Mouse (Mus musculus) macrophage (primary cell): ENCODE measurements around the gene 2700081O15Rik. TPM values are rescaled to one million over a fixed set of nuclear protein-coding genes. Genes with fewer than 3 reads are reported as not detected.

Experiments
- polyA plus RNA-seq: library from polyadenylated mRNA; stranded (reverse); fragments of 250-400 nt; gene quantifications from 3 replicates; pipeline ENCODE4 v1.2.4, GENCODE M21; 2018; ENCODE audit warnings: inconsistent platforms

Gene 2700081O15Rik
- polyA plus RNA-seq, 1 experiment from 2014 or later: 1.2 TPM

Other genes starting within 250 kb of the 2700081O15Rik start
- 63.3 to 78.4 TPM (median 68.3 TPM) in 3 replicates for gene Otub1, start 211.3 kb upstream of the 2700081O15Rik start, polyA plus RNA-seq
- gene Cox8a, start 200.0 kb upstream of the 2700081O15Rik start, polyA plus RNA-seq: 220 to 440 TPM (median 391 TPM) in 3 replicates
- gene Naa40, start 176.4 kb upstream of the 2700081O15Rik start, polyA plus RNA-seq: 17.5 to 29.1 TPM (median 25.8 TPM) in 3 replicates
- gene Rcor2, start 150.3 kb upstream of the 2700081O15Rik start, polyA plus RNA-seq: 0.52 to 0.81 TPM (median 0.66 TPM) in 3 replicates
- 28.6 to 40.1 TPM (median 35.7 TPM) in 3 replicates for gene Mark2, start 75.8 kb upstream of the 2700081O15Rik start, polyA plus RNA-seq
- 5.7 to 8.2 TPM (median 6.0 TPM) in 3 replicates for gene Spindoc, start 34.6 kb upstream of the 2700081O15Rik start, polyA plus RNA-seq
- 188 to 302 TPM (median 240 TPM) in 3 replicates for gene Rtn3, start 65.7 kb downstream of the 2700081O15Rik start, polyA plus RNA-seq
- 30.6 to 48.9 TPM (median 46.4 TPM) in 3 replicates for gene Atl3, start 76.4 kb downstream of the 2700081O15Rik start, polyA plus RNA-seq
- gene Pla2g16, start 139.8 kb downstream of the 2700081O15Rik start, polyA plus RNA-seq: 3.0 to 6.9 TPM (median 4.9 TPM) in 3 replicates
- not detected in 3 replicates for gene Lgals12, start 189.6 kb downstream of the 2700081O15Rik start, polyA plus RNA-seq
- not detected in 3 replicates for gene Hrasls5, start 194.9 kb downstream of the 2700081O15Rik start, polyA plus RNA-seq